Mouse (Mus musculus): Measurements from ENCODE around the gene Gcdh.
"Not testable (repeated sequence)": the region's sequence is repeated elsewhere in the genome, so short reads cannot be mapped to it uniquely, and the experiment has no call there.

The Gcdh gene

DNA sequence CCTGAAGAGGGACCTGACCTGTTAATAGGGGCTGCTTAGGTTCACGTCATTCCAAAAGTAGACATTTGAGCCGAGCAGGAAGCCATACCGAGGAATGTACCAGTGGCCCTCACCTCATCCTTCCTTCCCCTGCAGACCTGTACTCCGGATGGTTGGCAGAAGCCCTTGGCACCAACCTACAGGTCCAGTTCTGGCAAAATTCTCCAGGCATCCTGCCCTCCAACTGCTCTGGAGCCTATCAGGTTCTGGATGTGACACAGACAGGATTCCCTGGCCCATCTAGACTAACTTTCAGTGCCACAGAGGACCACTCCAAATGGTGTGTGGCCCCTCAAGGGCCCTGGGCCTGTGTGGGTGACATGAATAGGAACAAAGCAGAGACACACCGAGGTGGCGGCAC, 16.8 kb upstream of the Gcdh start:
- DNase-seq (ENCODE audit: low read depth): no peak

DNA sequence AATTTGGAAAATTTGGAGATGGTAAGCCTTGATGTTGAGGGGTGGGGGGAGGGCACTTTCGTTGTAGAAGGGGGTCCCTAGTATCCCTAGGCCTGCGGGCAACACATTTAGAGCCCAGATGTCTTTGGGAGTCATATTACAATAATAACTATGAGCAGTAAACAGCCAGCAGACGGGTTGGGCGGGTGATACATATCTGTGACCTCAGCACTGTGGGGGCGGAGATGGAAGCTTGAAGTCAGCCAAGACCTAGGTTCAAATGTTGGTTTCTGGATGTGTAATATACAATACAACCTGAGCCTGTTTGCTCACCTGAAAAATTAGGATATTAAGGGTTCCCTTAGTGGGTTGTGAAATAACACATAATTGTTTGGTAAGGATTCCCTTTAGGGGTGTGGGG, 16.2 kb upstream of the Gcdh start:
- DNase-seq (ENCODE audit: low read depth): no peak

DNA sequence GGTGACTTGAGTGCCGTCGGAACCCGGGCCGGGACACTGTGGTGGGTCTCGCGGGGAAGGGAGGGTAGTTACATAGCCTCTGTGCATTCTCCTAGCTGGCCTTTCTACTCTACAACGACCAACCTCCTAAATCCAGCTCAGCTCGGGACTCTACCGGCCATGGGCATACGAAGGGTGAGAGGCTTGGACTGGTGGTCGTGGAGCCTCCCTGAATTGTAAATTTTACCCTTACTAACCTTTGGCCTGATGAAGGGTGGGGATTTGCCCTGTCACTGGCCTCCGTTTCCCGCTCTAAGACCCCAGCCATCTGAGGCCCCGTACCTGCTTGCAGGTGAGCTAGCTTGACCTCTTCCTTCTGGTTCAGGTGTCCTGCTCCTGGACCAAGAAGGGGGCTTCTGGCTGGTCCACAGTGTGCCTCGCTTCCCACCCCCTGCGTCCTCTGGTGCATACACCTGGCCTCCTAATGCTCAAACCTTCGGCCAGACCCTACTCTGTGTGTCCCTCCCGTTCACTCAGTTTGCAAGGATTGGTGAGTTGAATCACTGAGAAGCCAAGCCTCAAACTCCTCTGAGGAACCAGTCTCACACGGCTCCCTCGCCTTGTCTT, 15.5 kb upstream of the Gcdh start:
- DNase-seq (ENCODE audit: low read depth): no peak

DNA sequence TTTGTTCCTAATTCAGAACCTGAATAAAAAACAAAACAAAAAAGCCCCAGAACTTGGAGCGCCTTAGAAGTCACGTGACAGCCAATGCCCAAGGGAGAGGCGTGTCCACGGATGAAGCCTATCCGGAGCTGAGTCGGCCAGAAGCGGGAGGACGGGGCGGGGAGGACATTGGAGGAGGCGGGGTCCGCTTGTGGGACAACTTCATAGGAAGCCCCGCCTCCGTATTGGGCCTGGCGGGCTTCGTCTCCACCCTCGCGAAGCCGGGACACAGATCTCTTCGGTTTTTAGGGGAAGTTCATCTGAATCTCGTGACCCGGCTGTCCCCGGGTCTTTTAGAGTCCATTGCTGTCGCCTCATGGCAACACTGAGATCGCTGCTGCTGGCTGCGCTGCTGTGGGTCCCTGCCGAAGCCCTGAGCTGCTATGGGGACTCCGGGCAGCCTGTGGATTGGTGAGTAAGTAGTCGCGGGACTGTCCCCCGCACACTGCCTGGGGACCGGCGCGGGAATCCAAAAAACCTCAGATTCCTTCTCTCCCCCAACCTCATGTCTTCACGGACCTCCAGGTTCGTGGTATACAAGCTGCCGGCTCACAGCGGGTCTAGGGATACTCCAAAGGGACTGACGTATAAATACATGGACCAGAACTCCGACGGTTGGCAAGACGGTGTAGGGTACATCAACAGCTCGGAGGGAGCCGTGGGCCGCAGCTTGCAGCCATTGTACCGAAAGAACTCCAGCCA, 14.9 kb upstream of the Gcdh start, which contains the start of gene Dnase2a:
Gene Dnase2a (plus strand): TSS at position 140 of the 741 bp plus-strand sequence.
- DNase-seq (ENCODE audit: low read depth): peak; percentile 97

- DNase-seq (ENCODE audit: low read depth): not testable (repeated sequence)
These were observed 14.3 kb upstream of the Gcdh start for GRCm38 (mm10) chr8:84907979-84908378.

- no peak for DNase-seq (ENCODE audit: low read depth)
These were observed 13.8 kb upstream of the Gcdh start for GRCm38 (mm10) chr8:84907493-84907892.

DNA sequence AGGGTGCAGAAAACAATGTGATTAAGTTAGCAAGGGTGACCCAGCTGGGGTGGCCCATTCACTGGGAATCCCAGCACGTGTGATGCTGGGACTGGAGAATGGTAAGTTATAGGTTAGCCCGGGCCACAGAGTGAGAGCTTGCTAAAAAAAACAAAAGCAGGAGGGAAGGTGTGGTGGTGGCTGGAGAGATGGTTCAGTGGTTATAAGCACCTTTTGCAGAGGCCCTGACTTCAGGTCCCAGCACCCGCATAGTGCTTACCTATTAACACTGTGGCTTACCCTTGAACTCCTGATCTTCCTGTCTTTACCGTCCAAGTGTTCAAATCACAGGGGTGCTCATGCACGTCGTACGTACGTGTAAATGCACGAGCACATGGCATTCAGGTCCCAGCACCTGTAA, 13.3 kb upstream of the Gcdh start:
- DNase-seq (ENCODE audit: low read depth): no peak

DNA sequence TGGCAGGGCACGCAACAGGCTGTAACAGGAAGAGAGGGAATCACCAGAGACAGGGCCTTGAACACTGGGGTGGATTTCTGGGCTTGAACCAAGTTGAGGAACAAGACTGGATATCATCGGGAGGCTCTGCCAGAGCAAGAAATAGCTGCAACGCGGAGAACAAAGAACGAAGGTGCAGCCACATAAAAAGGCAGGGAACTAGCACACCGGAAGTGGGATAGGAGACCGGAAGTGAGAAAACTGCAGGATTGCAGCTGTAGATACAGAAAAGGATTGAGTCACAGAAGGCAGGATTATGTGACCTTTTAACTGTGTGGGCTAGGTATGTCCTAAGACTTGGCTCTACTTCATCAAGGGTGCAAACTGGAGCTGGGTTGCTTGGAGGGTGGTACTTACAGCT, 10.6 kb upstream of the Gcdh start:
- no peak for DNase-seq (ENCODE audit: low read depth)

- DNase-seq (ENCODE audit: low read depth): peak; percentile 75
These were observed 9.4 kb upstream of the Gcdh start for GRCm38 (mm10) chr8:84902920-84903661.

GRCm38 (mm10) chr8:84902367-84902919, 8.7 kb upstream of the Gcdh start:
- no peak for DNase-seq (ENCODE audit: low read depth)

- peak; percentile 83 for DNase-seq (ENCODE audit: low read depth)
These were observed 8.0 kb upstream of the Gcdh start, which contains the start of gene Klf1 for GRCm38 (mm10) chr8:84901752-84902151. Klf1 (plus strand) TSS chr8:84901928.

DNA sequence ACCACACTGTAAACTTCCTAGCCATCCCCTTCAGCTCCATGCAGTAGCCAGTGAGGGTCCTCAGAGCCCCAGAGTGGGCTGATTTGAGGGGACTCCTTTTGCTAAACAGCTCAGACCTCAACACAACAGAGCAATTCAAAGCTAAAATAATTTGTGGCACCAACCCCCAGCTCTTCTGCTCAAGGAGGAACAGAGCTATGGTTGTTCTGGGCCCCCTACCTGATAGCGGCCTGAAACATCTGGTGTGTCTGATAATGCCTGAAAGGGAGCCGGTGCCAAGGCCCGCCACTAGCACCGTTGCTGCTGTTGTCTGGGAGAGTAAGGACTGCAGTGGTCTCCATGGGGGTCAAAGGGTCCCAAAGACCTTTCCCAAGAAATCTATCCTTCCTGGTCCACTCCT, 7.3 kb upstream of the Gcdh start:
- peak; percentile 79 for DNase-seq (ENCODE audit: low read depth)

GRCm38 (mm10) chr8:84895963-84896362, 2.2 kb upstream of the Gcdh start:
- no peak for DNase-seq (ENCODE audit: low read depth)

DNA sequence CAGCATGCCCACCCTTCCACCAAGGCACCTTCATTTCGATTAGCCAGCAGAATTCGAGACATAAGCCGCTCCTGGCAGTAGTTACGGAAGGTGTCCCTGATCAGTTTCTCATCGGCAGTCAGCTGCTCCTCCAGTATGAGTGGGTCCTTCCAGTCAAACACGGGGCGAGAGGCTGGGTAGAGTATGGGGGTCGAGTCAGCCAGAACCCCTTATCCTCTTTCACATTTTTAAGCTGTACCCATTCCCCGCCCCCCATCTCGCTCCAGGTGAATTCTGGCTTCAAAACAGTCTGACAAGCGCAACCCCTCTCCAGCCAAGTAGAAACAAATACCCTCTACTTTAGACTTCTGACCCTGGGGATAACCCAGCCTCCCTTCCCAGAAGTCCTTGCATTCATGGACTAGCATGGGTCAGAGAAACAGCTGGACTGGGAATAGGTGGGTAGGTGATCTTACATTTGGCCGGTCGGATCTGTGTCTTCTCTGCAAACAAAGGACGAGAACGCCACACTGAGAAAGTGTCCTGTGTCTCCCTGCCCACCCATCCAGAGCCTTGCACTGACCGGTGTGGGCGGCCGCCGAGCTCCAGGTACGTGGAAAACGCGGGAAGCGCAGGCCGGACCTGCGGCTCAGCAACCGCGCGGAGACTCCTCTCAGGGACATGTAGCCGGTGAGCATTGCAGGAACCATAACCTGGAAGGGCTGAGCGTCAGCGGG, 570 bp downstream of the Gcdh start:
- DNase-seq (ENCODE audit: low read depth): no peak

GRCm38 (mm10) chr8:84889141-84889540, 4.6 kb downstream of the Gcdh start:
- DNase-seq (ENCODE audit: low read depth): no peak

DNA sequence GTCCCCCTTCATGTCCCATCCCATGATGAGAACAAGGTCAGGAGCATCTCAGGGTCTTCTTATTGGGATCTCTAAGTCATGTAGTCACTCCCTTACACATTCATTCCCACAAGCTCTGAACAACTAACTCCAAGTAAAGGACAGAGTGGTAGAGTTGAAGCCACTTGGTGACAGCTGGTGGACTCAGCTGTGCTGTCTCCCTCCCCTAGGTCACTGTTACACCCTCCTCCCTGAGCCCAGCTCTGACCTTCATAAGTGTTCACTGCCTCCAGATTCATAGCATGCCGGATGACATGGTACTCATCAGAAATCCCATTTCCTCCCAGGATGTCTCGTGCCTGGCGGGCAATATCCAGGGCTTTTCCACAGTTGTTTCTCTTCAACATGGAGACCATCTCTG, 5.4 kb downstream of the Gcdh start:
- DNase-seq (ENCODE audit: low read depth): no peak

GRCm38 (mm10) chr8:84884728-84885127, 9.0 kb downstream of the Gcdh start:
- DNase-seq (ENCODE audit: low read depth): no peak

GRCm38 (mm10) chr8:84878915-84879314, 14.8 kb downstream of the Gcdh start:
- DNase-seq (ENCODE audit: low read depth): no peak

- no peak for DNase-seq (ENCODE audit: low read depth)
These were observed 16.3 kb downstream of the Gcdh start for GRCm38 (mm10) chr8:84877297-84878035.

GRCm38 (mm10) chr8:84874339-84874738, 19.4 kb downstream of the Gcdh start:
- no peak for DNase-seq (ENCODE audit: low read depth)

DNA sequence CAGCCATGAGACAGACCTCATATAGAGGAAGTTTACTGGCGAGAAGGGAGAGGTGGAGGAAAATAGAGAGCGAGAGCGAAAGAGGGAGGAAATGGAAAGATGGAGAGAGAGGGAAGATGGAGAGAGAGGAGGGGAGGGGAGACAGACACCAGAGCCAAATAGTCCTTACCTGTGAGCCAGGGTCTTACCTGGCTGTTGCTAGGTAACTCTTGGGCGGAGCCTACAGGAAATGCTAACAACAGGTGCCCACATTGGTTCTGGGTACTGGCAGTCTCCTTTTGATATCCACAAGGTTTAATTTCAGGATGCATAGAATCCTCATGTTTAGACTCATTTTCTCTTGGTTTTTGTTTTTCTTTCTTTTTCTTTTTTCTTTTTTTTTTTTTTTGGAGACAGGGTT, 20.7 kb downstream of the Gcdh start:
- no peak for DNase-seq (ENCODE audit: low read depth)

Data from c-Kit-positive CD71-positive TER-119-negative erythroid progenitor cells, embryonic 14.5 days (primary cell).